In genomic region chr7:111062971-111063370, GRCm38 (mm10) we compare ENCODE assay signal across 25 mouse cellular contexts.
"Had no signal": no experiment of that assay in that cellular context is flagged by ENCODE, and none has a peak within 500 bp of the region (broad histone marks: within the 10 kb centered on the region; RNA-seq: fewer than 3 reads in every experiment).

No protein-coding gene starts in this region.

- H3K4me3 ChIP-seq: heart, adult 2 months; heart, embryonic 13.5 days; heart, embryonic 15.5 days; hindbrain, embryonic 12.5 days; intestine, embryonic 15.5 days; layer of hippocampus, adult 2 months; limb, embryonic 13.5 days; limb, embryonic 15.5 days; liver, embryonic 12.5 days had no signal

- H3K9me3 ChIP-seq: intestine, embryonic 15.5 days had no signal

- H3K4me1 ChIP-seq: heart, embryonic 13.5 days; heart, embryonic 15.5 days; intestine, embryonic 15.5 days; liver, embryonic 12.5 days had no signal

- H3K27me3 ChIP-seq: heart, embryonic 13.5 days; heart, embryonic 15.5 days; hindbrain, embryonic 12.5 days; intestine, embryonic 15.5 days; limb, embryonic 13.5 days; limb, embryonic 15.5 days; liver, embryonic 12.5 days had no signal

- DNase-seq: gastrocnemius, postnatal 10 days; gastrocnemius, postnatal 36 days; heart, adult 2 months; heart, postnatal 14 days; heart, postnatal 36 days; kidney, adult 18-20 months; kidney, adult 8-10 months; kidney, postnatal 10 days; kidney, postnatal 25 days; kidney, postnatal 4 days; left cerebral cortex, postnatal 4 days had no signal

- H3K9ac ChIP-seq: heart, embryonic 13.5 days; heart, embryonic 15.5 days; hindbrain, embryonic 12.5 days; hindbrain, embryonic 14.5 days; intestine, embryonic 15.5 days; limb, embryonic 13.5 days; limb, embryonic 15.5 days; liver, embryonic 12.5 days; liver, embryonic 14.5 days had no signal

- ATAC-seq: hindbrain, embryonic 16.5 days; inflammation-experienced regulatory T-cells, adult 6 months; intestine, embryonic 15.5 days; intestine, postnatal 0 days; liver, embryonic 12.5 days had no signal

- H3K27ac ChIP-seq: heart, adult 2 months; heart, embryonic 13.5 days; heart, embryonic 15.5 days; hindbrain, embryonic 12.5 days; hindbrain, embryonic 14.5 days; intestine, embryonic 15.5 days; layer of hippocampus, adult 2 months; limb, embryonic 13.5 days; limb, embryonic 15.5 days; liver, embryonic 12.5 days; liver, embryonic 14.5 days had no signal

- H3K4me2 ChIP-seq: heart, embryonic 11.5 days; heart, embryonic 13.5 days; heart, embryonic 15.5 days; hindbrain, embryonic 12.5 days; hindbrain, embryonic 14.5 days; intestine, embryonic 15.5 days; limb, embryonic 13.5 days; limb, embryonic 15.5 days; liver, embryonic 12.5 days had no signal
